Mouse (Mus musculus) hindbrain, embryonic 13.5 days (tissue): ENCODE measurements around the gene Atp5e. TPM values are rescaled to one million over a fixed set of nuclear protein-coding genes. Genes with fewer than 3 reads are reported as not detected.

ENCODE experiments used
- ATAC-seq: fragments of 200-750 bp; cut with Nextera tagmentation; 2 replicates; pipeline ENCODE4 v1.8.0; 2017; ENCODE audit warnings: moderate TSS enrichment; ENCODE audit not compliant: low FRiP score
- H3K27ac ChIP-seq: fragments of 300-500 bp; sonication (generic); 2 replicates; pipeline ENCODE4 v1.5.1; 2015; ENCODE audit warnings: inconsistent platforms, mild to moderate bottlenecking, moderate library complexity
- H3K27me3 ChIP-seq: fragments of 300-500 bp; sonication (generic); 2 replicates; pipeline ENCODE4 v1.6.1; 2015; ENCODE audit warnings: mild to moderate bottlenecking, inconsistent platforms
- H3K36me3 ChIP-seq: fragments of 300-500 bp; sonication (generic); 2 replicates; pipeline ENCODE4 v1.6.1; 2015; ENCODE audit warnings: mild to moderate bottlenecking, inconsistent platforms
- H3K4me1 ChIP-seq: fragments of 300-500 bp; sonication (generic); replicated peaks from 2 replicates; pipeline ENCODE4 v1.6.1; 2015; ENCODE audit warnings: inconsistent platforms
- H3K4me2 ChIP-seq: fragments of 300-500 bp; sonication (generic); 2 replicates; pipeline ENCODE4 v1.6.1; 2015; ENCODE audit warnings: inconsistent platforms, mild to moderate bottlenecking, moderate library complexity
- H3K4me3 ChIP-seq: fragments of 300-500 bp; sonication (generic); 2 replicates; pipeline ENCODE4 v1.5.1; 2015; ENCODE audit warnings: mild to moderate bottlenecking, inconsistent platforms
- H3K9ac ChIP-seq: fragments of 300-500 bp; sonication (generic); 2 replicates; pipeline ENCODE4 v1.6.1; 2015; ENCODE audit warnings: mild to moderate bottlenecking, inconsistent platforms
- H3K9me3 ChIP-seq: fragments of 300-500 bp; sonication (generic); 2 replicates; pipeline ENCODE4 v1.6.1; 2016; ENCODE audit warnings: inconsistent platforms
- WGBS: fragments of 180-500 bp; shearing (Covaris S2); methylation state at CpG from one replicate; pipeline ENCODE4 v1.1.7; 2015; 5-methylcytosine and 5-hydroxymethylcytosine counted together
- polyA plus RNA-seq: library from polyadenylated mRNA; unstranded; fragments of >200 nt; fragmentation: Nextera tagmentation; extraction: Ambion mirVana; gene quantifications from 2 replicates; pipeline ENCODE4 v1.2.1, GENCODE M21; 2015

The Atp5e gene
- polyA plus RNA-seq, 1 experiment from 2014 or later: 843 TPM

DNA sequence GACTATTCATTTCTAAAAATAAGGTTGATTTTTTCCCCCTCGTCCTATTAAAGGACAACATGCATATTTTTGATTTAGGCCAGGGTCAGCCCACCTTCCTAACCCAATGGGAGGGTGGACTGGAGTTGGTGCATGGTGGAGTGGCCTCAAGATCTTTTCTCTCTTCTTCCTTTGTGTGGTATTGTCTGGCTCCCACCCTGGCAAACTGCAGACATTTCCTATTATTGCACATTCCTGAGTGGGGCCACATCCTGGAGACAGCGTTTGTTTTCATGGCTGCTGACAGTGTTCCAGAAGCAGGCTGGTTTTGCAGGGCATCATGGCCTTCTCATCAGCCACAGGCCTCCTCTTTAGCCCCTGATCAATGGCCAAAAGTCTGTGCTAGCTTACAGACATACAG lies 20.9 kb downstream of the Atp5e start:
- Histone ChIP-seq H3K9ac (no peak overlapping the region), H3K4me2 (no peak overlapping the region), H3K27me3 (no peaks in the 10 kb centered on the region), H3K4me1 (peaks cover 17% of the 10 kb centered on the region), H3K27ac (no peak overlapping the region), H3K4me3 (no peak overlapping the region), H3K36me3 (no peaks in the 10 kb centered on the region), H3K9me3 (no peaks in the 10 kb centered on the region)
- 45% methylated on average over 2 of the region's 2 CpGs for WGBS
- no peak for ATAC-seq

DNA sequence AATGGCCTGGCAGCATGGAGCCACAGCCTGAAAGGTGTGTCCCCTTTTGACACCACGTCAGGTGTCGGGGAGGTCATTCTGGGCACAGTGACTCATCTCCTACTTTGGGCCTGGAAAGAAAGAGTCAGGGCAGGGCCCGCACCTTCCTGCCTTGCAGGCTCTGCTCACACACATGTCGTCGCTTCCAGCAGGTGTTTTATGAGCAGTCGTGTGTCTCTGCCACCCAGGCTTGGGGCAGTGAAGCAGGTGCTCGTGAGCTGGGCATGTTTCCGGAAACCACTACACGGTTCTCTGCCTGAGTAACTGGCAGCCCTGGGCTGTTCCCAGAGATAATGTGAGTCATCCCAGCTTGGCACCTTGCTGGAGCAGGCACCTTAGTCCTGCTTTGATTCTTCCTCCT lies 21.4 kb downstream of the Atp5e start:
- no peak for ATAC-seq
- no peaks in the 10 kb centered on the region for H3K36me3 ChIP-seq
- no peak overlapping the region for H3K4me2 ChIP-seq
- no peaks in the 10 kb centered on the region for H3K27me3 ChIP-seq
- H3K27ac ChIP-seq: no peak overlapping the region
- WGBS: 81% methylated on average over 9 of the region's 9 CpGs
- H3K9me3 ChIP-seq: no peaks in the 10 kb centered on the region
- no peak overlapping the region for H3K9ac ChIP-seq
- no peak overlapping the region for H3K4me3 ChIP-seq
- H3K4me1 ChIP-seq: peaks cover 23% of the 10 kb centered on the region

DNA sequence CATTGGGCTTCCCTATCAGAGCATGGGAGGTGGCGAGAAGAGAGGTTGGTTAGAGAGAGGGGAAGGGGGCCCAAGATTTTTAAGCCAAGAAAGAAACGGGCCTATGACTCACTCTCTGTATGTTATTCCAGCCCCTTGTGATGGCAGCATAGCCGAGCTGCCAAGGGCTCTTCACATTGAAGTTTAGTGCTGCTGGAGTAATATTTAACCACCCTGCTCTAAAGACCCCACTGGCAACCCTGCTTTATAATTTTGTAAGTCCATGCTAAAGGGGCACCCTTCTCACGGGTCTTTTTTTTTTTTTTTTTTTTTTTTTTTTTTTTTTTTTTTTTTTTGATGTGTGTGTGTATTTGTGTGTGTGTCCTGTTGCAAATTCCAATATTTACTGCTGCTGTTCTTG lies 22.0 kb downstream of the Atp5e start:
- no peaks in the 10 kb centered on the region for H3K36me3 ChIP-seq
- no peak overlapping the region for H3K27ac ChIP-seq
- H3K4me2 ChIP-seq: no peak overlapping the region
- WGBS: 72% methylated on average over 4 of the region's 4 CpGs
- no peaks in the 10 kb centered on the region for H3K27me3 ChIP-seq
- H3K4me3 ChIP-seq: no peak overlapping the region
- ATAC-seq: no peak
- peaks cover 23% of the 10 kb centered on the region for H3K4me1 ChIP-seq
- no peaks in the 10 kb centered on the region for H3K9me3 ChIP-seq
- H3K9ac ChIP-seq: no peak overlapping the region

DNA sequence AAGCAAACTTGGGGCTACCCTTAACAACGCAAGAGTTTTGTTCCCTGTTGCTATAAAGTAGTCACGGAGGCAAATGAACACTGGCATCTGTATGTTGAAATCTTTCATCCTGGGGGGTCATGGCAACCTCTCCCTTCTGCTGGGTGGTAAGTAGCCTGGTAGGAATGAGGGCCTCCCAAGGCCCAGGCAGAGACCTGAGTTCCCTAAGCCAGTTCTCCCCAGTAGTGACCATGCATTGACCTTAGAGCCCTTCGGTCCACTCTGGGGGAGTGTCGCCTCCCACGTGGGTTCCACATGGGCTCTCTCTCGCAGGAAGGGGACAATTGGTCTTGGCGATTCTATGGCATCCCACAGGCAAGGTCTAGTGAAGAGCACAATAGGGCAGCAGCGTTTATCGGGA lies 23.9 kb downstream of the Atp5e start:
- Histone ChIP-seq H3K4me1 (peaks cover 23% of the 10 kb centered on the region), H3K27ac (no peak overlapping the region), H3K36me3 (no peaks in the 10 kb centered on the region), H3K4me3 (no peak overlapping the region), H3K9ac (no peak overlapping the region), H3K27me3 (no peaks in the 10 kb centered on the region), H3K9me3 (no peaks in the 10 kb centered on the region), H3K4me2 (no peak overlapping the region)
- 81% methylated on average over 9 of the region's 9 CpGs for WGBS
- ATAC-seq: no peak

DNA sequence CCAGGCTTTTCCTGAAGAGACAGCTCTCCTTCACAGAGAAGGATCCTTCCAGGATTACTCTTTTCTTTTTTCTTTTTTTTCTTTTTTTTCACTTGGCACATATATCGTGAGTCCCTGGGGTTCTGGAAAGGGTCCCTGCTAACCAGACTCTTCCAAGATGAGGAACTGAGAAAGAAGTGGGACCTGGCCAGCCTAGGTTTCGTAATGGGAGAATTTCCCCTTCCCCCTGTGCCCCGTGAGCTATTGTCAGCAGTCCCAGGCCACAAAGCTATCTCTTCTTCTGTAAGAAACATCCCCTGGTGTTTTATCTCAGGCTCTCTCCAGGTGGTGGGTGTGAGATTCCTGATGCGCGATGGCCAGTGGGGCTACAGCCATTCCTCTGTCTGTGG lies 24.5 kb downstream of the Atp5e start:
- no peak for ATAC-seq
- Histone ChIP-seq H3K9ac (peak overlapping the region; percentile 73; the same call in 1 of the 2 replicates), H3K4me3 (peak overlapping the region; percentile 53; the same call in 1 of the 2 replicates), H3K27me3 (no peaks in the 10 kb centered on the region), H3K4me2 (peak overlapping the region; percentile 73), H3K27ac (no peak overlapping the region), H3K9me3 (no peaks in the 10 kb centered on the region), H3K36me3 (no peaks in the 10 kb centered on the region), H3K4me1 (peaks cover 23% of the 10 kb centered on the region)
- WGBS: 52% methylated on average over 5 of the region's 5 CpGs

DNA sequence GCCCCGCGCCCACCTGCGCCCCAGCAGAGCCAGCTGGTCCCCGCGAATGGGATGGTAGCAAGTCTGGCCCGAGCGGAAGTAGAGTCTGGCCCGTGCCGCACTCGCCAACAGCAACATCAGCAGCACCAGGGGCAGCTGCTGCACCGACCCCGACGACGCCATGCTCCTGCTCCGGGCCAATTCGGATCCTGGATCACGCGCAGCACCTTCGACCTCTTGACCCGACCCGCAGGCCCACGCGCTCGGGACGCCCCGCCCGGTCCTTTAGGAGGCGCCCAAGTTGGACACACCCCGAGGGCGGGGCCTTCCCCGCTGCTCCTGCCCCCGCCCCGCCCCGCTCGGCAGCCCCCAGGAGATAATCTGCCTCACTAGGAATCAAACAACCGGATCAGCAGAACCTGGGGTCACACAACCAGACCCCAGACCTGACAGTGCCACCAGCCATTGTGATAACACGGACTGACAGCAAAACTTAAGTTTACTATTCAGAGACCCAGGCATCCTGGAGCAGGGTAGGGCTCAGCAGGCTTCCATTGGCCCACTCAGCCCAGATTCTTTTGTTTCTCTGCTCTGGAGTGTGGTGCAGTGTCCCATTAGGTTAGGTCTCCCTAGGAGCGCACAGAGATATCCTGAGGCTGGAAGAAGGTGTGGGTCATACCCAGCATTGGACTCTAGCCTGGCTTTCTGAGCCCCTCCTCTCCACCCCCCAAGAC lies 25.0 kb downstream of the Atp5e start, which contains the start of gene Ctsz:
Gene Ctsz, minus strand, starts transcription at position 303 of the 713 bp plus-strand sequence.
- H3K27me3 ChIP-seq: no peaks in the 10 kb centered on the region
- H3K9me3 ChIP-seq: no peaks in the 10 kb centered on the region
- peak within 1 kb of the TSS; percentile 73 for H3K4me2 ChIP-seq
- ATAC-seq: peak; percentile 81
- H3K9ac ChIP-seq: peak within 1 kb of the TSS; percentile 73
- H3K4me1 ChIP-seq: peaks cover 23% of the 10 kb centered on the region
- H3K27ac ChIP-seq: peak within 1 kb of the TSS; percentile 18; the same call in 1 of the 2 replicates
- no peaks in the 10 kb centered on the region for H3K36me3 ChIP-seq
- WGBS: 2% methylated on average over 38 of the region's 38 CpGs
- H3K4me3 ChIP-seq: peak within 1 kb of the TSS; percentile 53

DNA sequence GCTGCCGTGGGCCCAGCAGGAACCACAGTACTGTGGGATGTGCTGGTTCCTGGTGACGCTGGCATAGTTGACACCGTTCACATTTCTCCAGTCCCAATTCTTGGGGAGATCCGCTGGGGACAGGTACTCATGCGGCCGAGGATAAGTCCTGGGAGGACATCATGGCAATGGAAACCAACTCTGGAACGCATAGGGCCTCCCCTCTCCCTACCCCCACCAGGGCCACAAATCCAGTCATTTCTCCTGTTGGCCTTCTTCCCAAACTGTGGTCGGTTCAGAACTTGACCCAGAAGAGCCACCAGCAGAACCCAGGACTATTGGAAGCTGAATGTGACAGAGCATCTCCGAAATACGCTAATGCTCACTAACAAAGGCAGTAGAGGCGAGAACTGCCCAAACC lies 25.7 kb downstream of the Atp5e start:
- Histone ChIP-seq H3K9ac (peak overlapping the region; percentile 73), H3K9me3 (no peaks in the 10 kb centered on the region), H3K27me3 (no peaks in the 10 kb centered on the region), H3K4me2 (peak overlapping the region; percentile 73), H3K4me1 (peaks cover 23% of the 10 kb centered on the region), H3K4me3 (peak overlapping the region; percentile 53), H3K27ac (peak overlapping the region; percentile 18; the same call in 1 of the 2 replicates), H3K36me3 (peaks cover 3% of the 10 kb centered on the region; the same call in 1 of the 2 replicates)
- WGBS: 66% methylated on average over 11 of the region's 11 CpGs
- ATAC-seq: 0 out of 2 replicates have a peak, but pooled peaks have one; percentile 1

DNA sequence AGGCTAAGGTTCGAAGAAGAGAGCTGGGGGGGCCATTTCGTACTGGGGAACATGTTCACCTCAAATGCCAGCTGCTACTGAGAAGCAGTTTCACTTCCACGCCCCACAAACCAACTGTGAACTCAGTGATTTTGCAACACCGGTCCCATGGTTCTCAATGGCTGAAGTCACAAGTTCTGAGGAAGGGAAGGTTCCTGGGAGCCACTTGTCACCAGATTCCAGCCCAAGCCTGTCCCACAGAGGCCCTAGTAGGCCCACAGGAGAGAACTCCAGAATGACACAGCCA lies 26.3 kb downstream of the Atp5e start:
- Histone ChIP-seq H3K27ac (0 out of 2 replicates have a peak overlapping the region, but pooled peaks have one; percentile 18), H3K36me3 (peaks cover 4% of the 10 kb centered on the region; the same call in 1 of the 2 replicates), H3K9ac (0 out of 2 replicates have a peak overlapping the region, but pooled peaks have one; percentile 73), H3K4me1 (peaks cover 23% of the 10 kb centered on the region), H3K27me3 (no peaks in the 10 kb centered on the region), H3K4me2 (peak overlapping the region; percentile 73; the same call in 1 of the 2 replicates), H3K9me3 (no peaks in the 10 kb centered on the region), H3K4me3 (no peak overlapping the region)
- ATAC-seq: no peak
- 98% methylated on average over 4 of the region's 4 CpGs for WGBS

DNA sequence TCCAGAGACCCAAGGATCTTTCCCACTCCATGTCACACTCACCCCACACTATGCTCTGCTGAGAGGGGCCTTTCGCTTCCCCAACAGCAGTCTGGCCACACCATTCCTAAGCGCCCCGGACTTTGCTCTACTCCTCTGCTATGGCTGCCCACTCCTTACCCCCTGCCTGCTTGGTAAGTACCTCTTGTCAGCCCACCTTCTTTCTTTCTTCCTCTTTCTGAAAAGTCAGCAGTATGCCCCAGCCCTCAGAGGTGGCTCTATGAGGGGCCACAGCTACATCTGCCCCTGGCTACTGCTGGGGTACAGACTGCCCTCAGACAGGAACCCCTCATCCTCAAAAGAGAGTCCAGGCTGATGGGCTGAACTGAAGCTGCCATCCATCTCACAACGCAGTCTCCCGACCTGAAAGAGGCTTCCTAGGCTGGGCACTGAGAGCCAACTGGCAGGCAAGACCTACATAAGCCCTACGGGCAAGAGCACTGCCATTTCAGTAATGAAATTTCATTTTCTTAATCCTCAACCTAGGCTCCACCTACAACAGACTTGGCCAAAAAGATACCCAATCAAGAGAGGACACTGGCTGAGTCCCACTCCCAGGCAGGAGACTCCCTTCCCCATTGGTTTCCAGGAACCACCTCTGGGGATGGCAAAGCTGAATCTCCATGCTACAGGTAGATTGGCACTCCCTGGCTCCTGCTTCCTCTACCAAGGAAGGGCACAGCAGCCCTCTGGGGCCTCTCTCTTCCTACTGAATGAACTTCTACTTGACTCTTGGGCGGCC lies 26.8 kb downstream of the Atp5e start:
- 95% methylated on average over 7 of the region's 7 CpGs for WGBS
- Histone ChIP-seq H3K27ac (no peak overlapping the region), H3K4me2 (no peak overlapping the region), H3K36me3 (peaks cover 8% of the 10 kb centered on the region), H3K4me3 (no peak overlapping the region), H3K27me3 (no peaks in the 10 kb centered on the region), H3K9me3 (no peaks in the 10 kb centered on the region), H3K9ac (no peak overlapping the region), H3K4me1 (peaks cover 23% of the 10 kb centered on the region)
- ATAC-seq: no peak

DNA sequence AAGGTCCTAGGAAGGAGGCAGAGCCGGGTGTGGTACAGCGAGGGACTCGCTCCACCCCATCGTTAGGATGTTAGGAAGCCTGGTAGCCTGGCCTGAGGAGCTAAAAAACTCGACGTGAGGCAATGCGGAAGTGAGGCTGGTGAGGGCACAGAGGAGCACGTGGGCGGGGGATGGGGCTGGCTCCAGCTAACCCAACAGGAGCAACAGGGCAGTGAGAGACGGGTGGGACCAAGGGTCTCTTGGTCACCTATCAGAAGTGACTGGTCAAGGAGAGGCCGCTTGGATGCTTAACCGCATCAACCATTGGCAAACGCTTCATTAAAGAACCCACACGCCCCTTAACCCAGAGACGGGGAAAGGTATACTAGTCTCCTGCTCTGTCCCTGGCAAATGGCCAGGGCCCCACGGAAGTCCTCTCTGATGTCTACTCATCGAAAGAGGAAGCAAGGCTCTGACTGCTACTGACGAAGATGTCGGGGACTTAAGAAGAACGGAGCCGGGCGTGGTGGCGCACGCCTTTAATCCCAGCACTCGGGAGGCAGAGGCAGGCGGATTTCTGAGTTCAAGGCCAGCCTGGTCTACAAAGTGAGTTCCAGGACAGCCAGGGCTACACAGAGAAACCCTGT lies 27.7 kb downstream of the Atp5e start:
- no peak for ATAC-seq
- Histone ChIP-seq H3K4me2 (no peak overlapping the region), H3K27ac (no peak overlapping the region), H3K4me3 (no peak overlapping the region), H3K9me3 (no peaks in the 10 kb centered on the region), H3K9ac (no peak overlapping the region), H3K4me1 (peaks cover 23% of the 10 kb centered on the region), H3K27me3 (no peaks in the 10 kb centered on the region), H3K36me3 (peaks cover 8% of the 10 kb centered on the region)
- WGBS: 95% methylated on average over 26 of the region's 26 CpGs

DNA sequence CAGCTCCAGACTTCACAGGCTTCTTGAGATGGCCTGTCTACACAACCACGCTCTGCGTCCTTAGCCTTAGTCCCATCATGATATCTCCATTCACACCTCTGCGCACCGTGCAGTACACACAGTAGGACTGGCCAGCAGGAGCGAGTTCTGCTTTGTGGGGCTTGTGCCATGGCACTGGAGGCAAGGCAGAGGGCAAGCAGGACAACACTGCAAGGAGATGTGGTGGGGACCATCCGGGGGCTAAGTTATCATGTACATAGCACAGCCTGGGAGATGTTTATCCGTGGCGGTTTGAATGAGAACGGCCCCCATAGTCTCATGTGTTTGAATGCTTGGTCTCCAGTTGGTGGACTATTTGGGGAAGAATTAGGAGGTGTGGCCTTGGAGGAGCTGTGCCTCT lies 29.0 kb downstream of the Atp5e start:
- H3K27ac ChIP-seq: no peak overlapping the region
- no peaks in the 10 kb centered on the region for H3K9me3 ChIP-seq
- H3K4me3 ChIP-seq: no peak overlapping the region
- WGBS: 97% methylated on average over 9 of the region's 9 CpGs
- H3K27me3 ChIP-seq: no peaks in the 10 kb centered on the region
- peaks cover 15% of the 10 kb centered on the region for H3K36me3 ChIP-seq
- no peak for ATAC-seq
- no peak overlapping the region for H3K9ac ChIP-seq
- H3K4me2 ChIP-seq: no peak overlapping the region
- peaks cover 23% of the 10 kb centered on the region for H3K4me1 ChIP-seq

DNA sequence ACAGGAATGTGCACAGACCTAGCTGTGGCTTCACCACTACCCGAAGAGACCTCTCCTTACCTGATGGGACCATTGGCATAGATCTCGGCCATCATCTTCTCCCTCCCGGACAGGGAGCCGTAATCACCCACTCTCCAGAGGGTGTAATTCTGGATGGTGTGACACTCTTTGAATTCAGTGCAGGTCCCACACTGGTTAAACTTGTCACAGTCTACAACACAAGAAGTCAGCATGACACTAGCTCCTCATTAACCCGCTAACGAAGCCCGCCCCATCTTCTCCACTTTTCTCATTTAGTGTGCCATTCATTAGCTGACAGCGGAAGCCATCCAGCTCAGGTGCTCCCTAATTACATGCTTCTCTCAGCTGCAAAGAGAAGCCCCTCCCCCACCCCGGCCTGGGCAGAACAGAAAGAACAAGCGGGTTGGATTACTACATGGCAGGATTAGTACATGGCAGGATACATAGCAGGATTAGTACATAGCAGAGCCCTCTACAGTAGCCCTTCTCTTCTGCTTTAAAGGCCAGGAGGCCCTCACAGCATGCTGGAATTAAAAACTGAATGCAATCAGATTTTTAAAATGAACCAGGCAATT lies 34.8 kb downstream of the Atp5e start:
- 60% methylated on average over 10 of the region's 10 CpGs for WGBS
- H3K27ac ChIP-seq: peak overlapping the region; percentile 56; the same call in 1 of the 2 replicates
- peaks cover 69% of the 10 kb centered on the region for H3K36me3 ChIP-seq
- no peak overlapping the region for H3K4me2 ChIP-seq
- peak; percentile 63 for ATAC-seq
- no peaks in the 10 kb centered on the region for H3K27me3 ChIP-seq
- no peaks in the 10 kb centered on the region for H3K9me3 ChIP-seq
- peaks cover 8% of the 10 kb centered on the region; the same call in 1 of the 2 replicates for H3K4me1 ChIP-seq
- H3K4me3 ChIP-seq: no peak overlapping the region
- no peak overlapping the region for H3K9ac ChIP-seq
